Mouse (Mus musculus): ENCODE data around the gene Ptprd.

Gene Ptprd

GRCm38 (mm10) chr4:77233243-77233642 lies 978.5 kb downstream of the Ptprd start:
- no peak for DNase-seq

GRCm38 (mm10) chr4:77168866-77169265 lies 1042.9 kb downstream of the Ptprd start:
- DNase-seq, result no peak

DNA sequence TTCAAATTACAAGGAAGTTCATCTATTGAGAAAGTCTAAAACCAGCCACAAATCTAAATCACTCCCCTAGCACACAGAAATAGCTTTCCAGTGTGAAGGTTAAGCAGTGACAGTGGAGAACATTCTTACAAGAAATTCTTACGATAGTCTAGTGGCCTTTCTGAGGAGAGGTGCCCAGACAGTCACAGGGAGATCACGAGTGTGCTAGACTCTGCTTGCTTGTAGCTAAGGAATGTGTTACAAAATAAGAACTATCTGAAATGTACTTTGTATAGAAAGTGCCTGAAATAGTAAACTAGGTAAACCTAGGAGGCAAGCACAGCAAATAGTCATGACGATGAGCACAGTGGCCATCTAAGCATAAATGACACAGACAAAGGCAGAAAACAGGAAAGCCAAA lies 1054.2 kb downstream of the Ptprd start:
- no peak for DNase-seq

GRCm38 (mm10) chr4:77155561-77155960 lies 1056.2 kb downstream of the Ptprd start:
- peak; percentile 33 for DNase-seq

DNA sequence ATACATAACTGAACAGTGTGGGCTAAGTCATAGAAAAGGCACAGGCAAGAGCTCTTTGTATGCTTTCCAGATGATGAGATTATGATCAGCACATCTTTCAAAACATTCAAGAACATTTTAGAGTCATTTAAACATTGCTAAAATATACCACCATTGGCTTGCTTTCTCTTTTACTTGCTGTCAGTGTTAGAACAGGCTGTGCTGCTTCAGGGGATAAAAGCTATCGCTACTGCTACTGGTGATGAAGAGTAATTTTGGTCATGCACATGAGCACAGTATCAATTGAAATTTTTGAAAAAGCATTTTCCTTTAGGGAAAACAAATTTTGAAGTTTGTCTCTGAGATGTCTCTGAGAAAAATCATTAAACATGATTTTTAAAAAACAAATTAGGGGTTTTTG lies 1056.7 kb downstream of the Ptprd start:
- DNase-seq, result no peak

DNA sequence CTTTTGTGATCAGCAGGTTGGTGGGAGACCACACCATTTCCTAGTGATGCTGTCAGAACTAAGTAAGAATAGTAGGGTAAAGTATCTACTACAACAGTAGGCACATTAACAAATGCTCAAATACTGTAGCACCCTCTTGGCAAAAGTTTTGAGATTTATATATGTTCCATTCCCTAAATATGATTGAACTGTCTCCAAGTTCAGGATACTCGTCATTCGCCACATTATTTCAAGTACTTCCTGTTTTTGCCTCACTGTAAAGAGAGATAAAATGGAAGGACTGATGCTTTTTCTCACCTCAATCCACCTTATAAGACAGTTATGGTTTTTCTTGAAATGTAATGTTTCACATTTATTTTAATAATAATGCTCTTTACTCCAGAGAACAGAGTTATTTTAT lies 1086.9 kb downstream of the Ptprd start:
- no peak for DNase-seq

- DNase-seq, result no peak
Observed at GRCm38 (mm10) chr4:77110894-77111293, 1100.9 kb downstream of the Ptprd start.

DNA sequence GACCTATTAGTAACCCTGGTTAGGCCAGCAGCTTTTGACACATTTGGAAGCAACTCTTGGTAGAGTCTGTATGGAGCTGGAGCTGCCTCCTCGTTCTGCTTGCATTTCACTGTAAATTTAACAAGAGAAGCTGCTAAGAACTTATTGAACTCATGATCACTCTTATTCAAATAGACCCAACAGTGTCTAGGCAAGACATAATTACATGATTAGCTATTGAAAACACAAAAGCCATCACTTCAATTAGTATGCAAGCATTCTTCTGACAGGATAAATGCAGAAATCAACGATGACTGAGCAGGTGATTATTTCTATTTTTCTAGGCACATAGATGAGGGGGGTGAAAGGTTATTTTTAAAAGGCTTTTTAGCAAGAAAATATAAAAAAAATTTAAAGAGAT lies 1104.5 kb downstream of the Ptprd start:
- DNase-seq, result no peak

DNA sequence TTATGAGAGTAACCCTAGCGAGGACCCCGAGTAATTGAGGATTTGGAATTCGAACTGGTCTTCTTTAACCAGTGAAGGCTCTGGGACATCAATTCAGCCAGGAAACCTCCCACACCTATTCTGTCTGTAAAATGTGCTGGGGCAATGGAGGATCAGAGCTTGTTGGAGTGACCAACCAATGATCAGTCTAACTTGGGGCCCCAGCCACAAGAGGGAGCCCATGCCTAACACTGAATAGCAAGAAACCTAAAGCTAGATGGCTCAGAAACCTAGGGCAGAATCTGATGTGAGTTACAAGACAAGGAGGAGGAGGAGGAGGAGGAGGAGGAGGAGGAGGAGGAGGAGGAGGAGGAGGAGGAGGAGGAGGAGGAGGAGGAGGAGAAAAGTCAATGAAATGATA lies 1128.6 kb downstream of the Ptprd start:
- DNase-seq, result no peak

DNA sequence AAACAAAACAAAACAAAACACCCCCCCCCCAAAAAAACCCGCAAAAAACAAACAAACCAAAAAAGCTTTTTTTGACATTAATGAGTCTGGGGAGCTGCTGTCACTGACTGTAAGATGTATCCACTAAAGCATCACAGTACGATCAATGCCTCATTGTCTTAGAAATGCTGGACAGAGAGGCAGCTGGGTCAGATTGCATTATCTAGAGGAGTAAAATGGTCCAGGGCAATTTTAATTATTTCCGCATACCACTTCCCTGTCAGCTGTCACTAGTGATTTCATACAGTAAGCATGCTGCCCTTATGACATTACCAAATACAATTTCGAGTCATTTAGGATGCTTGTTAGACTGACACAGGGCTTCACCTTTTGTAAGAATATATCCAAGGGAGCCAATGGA lies 1134.2 kb downstream of the Ptprd start:
- no peak for DNase-seq

DNA sequence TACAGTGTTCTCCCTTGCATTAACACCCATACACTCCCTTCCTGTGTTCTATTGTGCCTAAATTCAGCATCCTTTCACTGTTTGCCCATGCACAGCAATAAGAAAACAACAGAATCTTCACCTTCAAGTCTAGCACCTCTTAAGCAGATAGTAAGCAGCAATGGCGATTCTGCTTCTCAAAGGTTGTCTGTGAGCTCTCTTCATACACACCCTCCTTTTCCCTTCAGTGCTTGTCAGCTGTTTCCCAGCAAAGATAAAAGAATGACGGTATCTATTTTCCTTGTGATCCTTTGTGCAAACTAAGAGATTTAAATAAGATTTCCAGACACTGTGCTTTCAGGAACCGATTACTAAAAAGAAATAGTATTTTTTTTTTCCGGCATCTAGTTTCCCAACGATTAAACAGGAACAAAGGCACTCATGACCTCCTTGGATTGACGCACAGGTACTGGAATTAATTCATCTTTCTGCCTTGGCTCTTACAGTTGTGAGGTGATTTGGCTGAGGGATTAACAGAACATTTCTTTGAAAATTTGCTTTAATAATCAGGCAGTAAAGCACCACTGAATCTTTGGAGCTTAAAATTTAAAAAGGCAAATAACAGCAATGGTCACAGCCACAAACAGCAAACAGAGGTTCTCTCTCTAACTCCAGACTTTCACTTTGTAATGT lies 1161.1 kb downstream of the Ptprd start:
- no peak for DNase-seq

DNA sequence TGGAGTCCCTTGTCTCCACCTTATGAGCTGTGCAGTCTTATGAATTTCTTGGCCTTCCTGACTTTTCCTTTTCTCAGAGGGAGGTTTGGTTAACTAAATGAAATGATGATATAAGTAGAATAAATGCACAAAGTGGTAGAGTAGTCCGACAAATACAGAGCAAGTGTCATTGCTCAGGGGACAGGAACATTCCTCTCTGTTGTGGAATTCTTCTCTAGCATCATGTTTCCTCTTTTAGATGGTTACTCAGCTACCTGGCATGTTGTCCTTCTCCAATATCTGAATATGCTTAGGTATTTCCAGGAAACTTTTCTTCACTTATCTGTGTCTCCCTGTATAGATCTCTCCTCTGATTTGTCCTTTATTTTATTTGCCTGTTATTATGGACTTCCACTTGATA lies 1207.3 kb downstream of the Ptprd start:
- no peak for DNase-seq

- no peak for DNase-seq
Observed at GRCm38 (mm10) chr4:76996172-76996571, 1215.6 kb downstream of the Ptprd start.

- DNase-seq, result no peak
Observed at GRCm38 (mm10) chr4:76989961-76990360, 1221.8 kb downstream of the Ptprd start.

DNA sequence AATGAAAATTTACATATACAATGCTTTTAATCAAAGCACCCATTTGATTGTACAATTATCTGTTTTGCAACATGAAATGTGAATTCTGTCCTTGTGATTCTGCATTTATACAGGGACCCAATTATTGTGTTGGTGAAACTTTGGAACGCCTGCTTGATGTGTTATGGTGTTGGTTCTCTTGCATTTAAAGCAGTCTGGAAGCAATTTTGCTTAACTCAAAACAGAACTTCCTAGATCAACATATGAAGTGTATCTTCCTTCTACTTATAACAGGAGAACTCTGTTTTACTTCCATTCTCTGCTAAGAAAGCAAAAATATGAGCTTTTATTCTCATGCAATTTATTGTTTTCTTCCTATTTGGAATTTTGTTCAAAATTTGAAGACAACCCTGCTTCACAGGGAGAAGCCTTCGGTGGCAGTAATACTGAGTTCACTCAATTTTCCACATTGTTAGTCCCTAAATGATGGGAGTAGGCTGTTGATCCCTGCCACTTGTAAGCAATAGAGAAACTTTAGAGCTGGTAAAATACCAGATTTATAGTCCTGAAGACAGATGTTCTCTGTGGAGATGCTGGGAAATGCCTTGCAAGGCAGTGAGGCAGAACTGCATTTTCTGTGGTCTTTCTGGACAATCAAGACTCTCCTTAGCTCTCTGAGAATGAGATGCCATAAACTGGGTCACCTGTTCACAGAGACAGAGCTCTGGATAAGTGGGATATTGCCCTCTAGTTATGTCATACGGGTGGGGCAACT lies 1234.5 kb downstream of the Ptprd start:
- no peak for DNase-seq

GRCm38 (mm10) chr4:76948251-76948650 lies 1263.5 kb downstream of the Ptprd start:
- DNase-seq, result no peak

- DNase-seq, result no peak
Observed at GRCm38 (mm10) chr4:76941382-76942360, 1270.1 kb downstream of the Ptprd start.

DNA sequence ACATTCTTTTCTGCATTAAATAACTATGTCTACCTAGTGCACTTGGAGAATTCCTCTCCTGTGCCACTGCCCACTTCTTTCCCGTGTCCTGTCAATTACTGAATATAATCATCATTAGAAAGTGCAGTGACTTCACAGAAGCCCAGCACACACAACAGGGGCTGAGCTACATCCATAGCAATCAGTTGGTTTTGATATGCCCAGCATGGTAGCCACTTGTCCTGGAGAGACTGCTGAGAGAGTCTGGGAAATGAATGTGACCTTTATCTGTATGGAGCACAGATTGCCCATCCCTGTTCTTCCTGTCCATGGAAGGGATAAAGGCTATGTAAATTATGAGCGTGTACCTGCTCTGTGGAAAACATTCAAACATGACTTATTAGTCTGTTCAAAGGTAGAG lies 1280.2 kb downstream of the Ptprd start:
- DNase-seq, result no peak

DNA sequence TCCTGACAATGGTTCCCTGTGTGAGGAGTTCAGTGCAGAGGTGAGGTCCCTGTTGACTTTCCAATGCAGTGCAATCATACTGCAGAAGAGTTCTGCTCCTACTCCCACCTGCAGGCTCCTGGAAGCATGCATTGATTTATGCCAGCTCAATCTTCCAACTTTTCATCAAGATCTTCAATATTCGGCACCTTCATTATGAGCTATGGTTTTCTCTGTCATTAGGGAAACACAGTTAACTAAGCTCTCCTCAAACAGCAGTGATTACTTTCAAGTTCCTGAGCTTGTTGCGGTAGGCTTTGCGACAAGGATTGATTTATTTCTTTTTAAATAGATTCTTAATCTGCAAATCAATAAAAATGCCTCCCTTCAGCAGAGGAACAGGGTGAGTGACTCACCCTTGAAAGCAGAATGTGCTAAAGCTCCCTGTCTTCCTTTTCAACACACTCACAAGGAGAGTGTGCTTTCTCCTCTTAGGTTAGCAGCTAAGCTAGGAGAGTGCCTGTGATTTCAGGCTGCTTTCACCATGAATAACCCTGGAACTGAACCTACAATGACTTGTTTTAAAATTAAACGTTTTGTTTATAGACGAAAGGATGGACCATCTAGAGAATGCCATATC lies 1298.1 kb downstream of the Ptprd start:
- DNase-seq, result no peak

DNA sequence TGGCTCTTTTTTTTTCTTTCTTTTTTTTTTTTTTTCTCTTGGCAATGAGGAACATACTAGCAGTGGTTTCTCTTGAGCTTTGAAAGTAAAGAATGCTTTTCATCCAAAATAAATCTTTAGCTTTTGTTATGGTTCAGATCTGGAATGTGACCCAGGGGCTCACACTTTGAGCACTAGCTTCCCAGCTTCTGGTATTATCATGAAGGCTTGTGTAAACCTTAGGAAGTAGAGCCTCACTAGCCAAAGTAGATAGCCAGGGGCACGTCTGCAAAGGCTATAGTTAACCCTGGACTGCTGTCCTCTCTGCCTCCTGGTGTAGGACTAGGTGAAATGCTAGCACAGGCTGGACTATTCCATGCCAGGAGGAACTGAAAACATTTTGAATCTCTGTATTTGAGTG lies 1310.1 kb downstream of the Ptprd start:
- DNase-seq, result no peak

DNA sequence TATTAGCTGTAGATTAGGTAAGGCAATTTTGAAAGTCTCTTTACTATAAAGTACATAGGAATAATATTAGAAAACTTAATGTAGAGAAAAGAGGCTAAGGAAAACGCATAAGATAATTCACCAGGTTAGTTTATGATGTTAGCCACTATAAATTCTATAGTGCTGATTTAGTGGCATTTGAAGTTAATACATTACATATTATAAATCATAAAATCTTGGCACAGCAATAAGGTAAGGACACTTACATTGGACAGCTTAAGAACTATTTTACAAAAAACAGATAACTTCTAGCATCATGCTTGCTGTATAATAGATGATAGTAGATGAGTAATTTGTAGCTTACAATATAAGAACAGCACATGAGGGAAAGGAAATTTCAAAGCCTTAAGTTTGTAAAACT lies 1322.1 kb downstream of the Ptprd start:
- DNase-seq, result no peak

DNA sequence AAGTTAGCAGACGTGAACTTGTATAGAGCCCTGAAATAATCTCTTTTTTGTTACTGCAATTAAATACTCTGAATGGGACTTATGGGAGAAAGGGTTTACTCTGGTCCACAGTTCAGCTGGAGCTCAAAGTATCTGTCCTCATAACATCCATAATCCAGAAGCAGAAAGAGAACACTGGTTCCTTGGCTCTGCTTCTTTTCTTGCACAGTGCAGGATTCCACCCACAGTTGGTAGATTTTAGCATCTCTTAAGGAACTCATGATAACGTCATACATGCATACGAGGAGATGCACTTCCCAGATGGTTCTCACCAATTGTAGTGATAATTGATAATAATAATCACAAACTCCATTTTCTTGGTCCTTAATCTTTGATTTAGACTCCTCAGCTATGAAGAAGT lies 1330.2 kb downstream of the Ptprd start:
- DNase-seq, result no peak

- DNase-seq, result no peak
Observed at GRCm38 (mm10) chr4:76870971-76871370, 1340.8 kb downstream of the Ptprd start.

Data from cerebellum, adult 11-12 months (tissue).